ENCODE assay signal across 19 mouse cellular contexts in genomic region chr1:43450811-43451210, GRCm38 (mm10). TPM values are rescaled to one million over a fixed set of nuclear protein-coding genes. Genes with fewer than 3 reads are reported as not detected.
A peak's percentile ranks its signal among the peaks of the same experiment; 100 is the strongest.
DNase-seq lines count a peak whose midpoint lies in the region; ATAC-seq and TF ChIP-seq lines count a peak whose summit lies in the region.
"Had no signal": no experiment of that assay in that cellular context is flagged by ENCODE, and none has a peak within 500 bp of the region (broad histone marks: within the 10 kb centered on the region; RNA-seq: fewer than 3 reads in every experiment).

No protein-coding gene starts in this region.

- ATAC-seq in liver, embryonic 13.5 days (ENCODE audit: low read depth), result no peak
- no peak for ATAC-seq in liver, embryonic 11.5 days (replicated peaks; ENCODE audit: low FRiP score)
- ATAC-seq in G1E (ENCODE audit: extremely low read depth, insufficient number of reproducible peaks, low FRiP score, poor library complexity, severe bottlenecking), result no peak
- peak; percentile 44 for ATAC-seq in stomach, postnatal 0 days (ENCODE audit: low FRiP score, low TSS enrichment)
- ATAC-seq: CD4-positive, CD25-positive, alpha-beta regulatory T cell, adult 4 months; forebrain, embryonic 16.5 days had no signal

- H3K9ac ChIP-seq in liver, embryonic 13.5 days, result no peak overlapping the region
- no peak overlapping the region for H3K9ac ChIP-seq in liver, embryonic 11.5 days (ENCODE audit: low read depth, low read length)
- H3K9ac ChIP-seq in stomach, postnatal 0 days (ENCODE audit: low read length), result no peak overlapping the region
- H3K9ac ChIP-seq: embryonic facial prominence, embryonic 13.5 days; forebrain, embryonic 12.5 days; heart, embryonic 13.5 days; hindbrain, embryonic 15.5 days had no signal

- H3K27me3 ChIP-seq in liver, embryonic 13.5 days, result no peaks in the 10 kb centered on the region
- H3K27me3 ChIP-seq in liver, embryonic 11.5 days (replicated peaks; ENCODE audit: control insufficient read depth, insufficient read depth, low read length), result no peaks in the 10 kb centered on the region
- H3K27me3 ChIP-seq in G1E (ENCODE audit: insufficient read depth, low read length), result no peaks in the 10 kb centered on the region
- no peaks in the 10 kb centered on the region for H3K27me3 ChIP-seq in stomach, postnatal 0 days (ENCODE audit: control insufficient read depth, insufficient read depth, low read length)
- H3K27me3 ChIP-seq: embryonic facial prominence, embryonic 13.5 days; forebrain, embryonic 12.5 days; heart, embryonic 13.5 days; hindbrain, embryonic 15.5 days had no signal

- 49% methylated on average over 1 of the region's 1 CpGs for WGBS in liver, embryonic 13.5 days (ENCODE audit: insufficient replicate concordance)
- whole genome bisulfite sequencing in liver, embryonic 11.5 days, result 71% methylated on average over 1 of the region's 1 CpGs
- WGBS in stomach, postnatal 0 days, result 41% methylated on average over 1 of the region's 1 CpGs

- H3K36me3 ChIP-seq in liver, embryonic 13.5 days, result 0 out of 2 replicates have a peak, but pooled peaks cover 3% of the 10 kb centered on the region
- H3K36me3 ChIP-seq in liver, embryonic 11.5 days (ENCODE audit: control insufficient read depth, insufficient read depth, low read length), result no peaks in the 10 kb centered on the region
- H3K36me3 ChIP-seq in G1E (replicated peaks), result peaks cover 58% of the 10 kb centered on the region
- H3K36me3 ChIP-seq in stomach, postnatal 0 days (ENCODE audit: control insufficient read depth, insufficient read depth, low read length), result no peaks in the 10 kb centered on the region
- H3K36me3 ChIP-seq: embryonic facial prominence, embryonic 13.5 days; forebrain, embryonic 12.5 days; heart, embryonic 13.5 days; hindbrain, embryonic 15.5 days had no signal

- H3K4me1 ChIP-seq in liver, embryonic 13.5 days (replicated peaks), result peaks cover 84% of the 10 kb centered on the region
- H3K4me1 ChIP-seq in liver, embryonic 11.5 days (replicated peaks; ENCODE audit: control insufficient read depth, insufficient read depth, low read length), result peaks cover 37% of the 10 kb centered on the region
- H3K4me1 ChIP-seq in G1E (ENCODE audit: insufficient read depth, low read depth, low read length), result peaks cover 86% of the 10 kb centered on the region
- peaks cover 7% of the 10 kb centered on the region for H3K4me1 ChIP-seq in stomach, postnatal 0 days (replicated peaks; ENCODE audit: control insufficient read depth, insufficient read depth)

- no peak for TF ChIP-seq EP300 in stomach, postnatal 0 days (optimal IDR thresholded peaks at IDR 0.05)

- no peak overlapping the region for H3K4me3 ChIP-seq in liver, embryonic 13.5 days (replicated peaks)
- H3K4me3 ChIP-seq in liver, embryonic 11.5 days (ENCODE audit: low read depth, low read length), result no peak overlapping the region
- peak overlapping the region; percentile 24; the same call in 1 of the 2 replicates for H3K4me3 ChIP-seq in G1E (ENCODE audit: low read depth, low read length)
- H3K4me3 ChIP-seq in stomach, postnatal 0 days (ENCODE audit: low read depth, low read length), result no peak overlapping the region
- H3K4me3 ChIP-seq: embryonic facial prominence, embryonic 13.5 days; forebrain, embryonic 12.5 days; heart, embryonic 13.5 days; hindbrain, embryonic 15.5 days had no signal

- DNase-seq in liver, embryonic 13.5 days, result no peak
- DNase-seq in liver, embryonic 11.5 days (ENCODE audit: low spot score), result no peak
- peak; percentile 38 for DNase-seq in 3T3-L1 (ENCODE audit: low read depth, low spot score)
- no peak for DNase-seq in G1E (ENCODE audit: low spot score)
- DNase-seq in stomach, postnatal 0 days (ENCODE audit: low spot score), result no peak
- no peak for DNase-seq in kidney, postnatal 14 days
- DNase-seq: adrenal gland, postnatal 14 days; B cell, adult 2 months; cerebellum, adult 11-12 months; cerebellum, adult 9-10 months; cerebellum, postnatal 25 days; gastrocnemius, postnatal 14 days; heart, postnatal 36 days had no signal

- no peak overlapping the region for H3K4me2 ChIP-seq in liver, embryonic 13.5 days
- no peak overlapping the region for H3K4me2 ChIP-seq in liver, embryonic 11.5 days
- no peak overlapping the region for H3K4me2 ChIP-seq in stomach, postnatal 0 days (replicated peaks; ENCODE audit: low read depth)
- H3K4me2 ChIP-seq: embryonic facial prominence, embryonic 13.5 days; forebrain, embryonic 12.5 days; heart, embryonic 13.5 days; hindbrain, embryonic 15.5 days had no signal

- H3K27ac ChIP-seq in liver, embryonic 13.5 days, result peak overlapping the region; percentile 9; the same call in 1 of the 2 replicates
- H3K27ac ChIP-seq in liver, embryonic 11.5 days (ENCODE audit: low read depth, low read length), result no peak overlapping the region
- no peak overlapping the region for H3K27ac ChIP-seq in stomach, postnatal 0 days (replicated peaks)
- H3K27ac ChIP-seq: embryonic facial prominence, embryonic 13.5 days; forebrain, embryonic 12.5 days; heart, embryonic 13.5 days; hindbrain, embryonic 15.5 days had no signal

- TF ChIP-seq CTCF in G1E (IDR thresholded peaks at IDR 0.05; ENCODE audit: low read depth, low read length), result no peak
- TF ChIP-seq CTCF in stomach, postnatal 0 days (IDR thresholded peaks at IDR 0.05; ENCODE audit: low read depth), result no peak

- H3K9me3 ChIP-seq in liver, embryonic 13.5 days (replicated peaks), result no peaks in the 10 kb centered on the region
- H3K9me3 ChIP-seq in liver, embryonic 11.5 days (ENCODE audit: control insufficient read depth, low read length), result no peaks in the 10 kb centered on the region
- no peaks in the 10 kb centered on the region for H3K9me3 ChIP-seq in G1E (replicated peaks)
- no peaks in the 10 kb centered on the region for H3K9me3 ChIP-seq in stomach, postnatal 0 days (ENCODE audit: control insufficient read depth, low read length)
- H3K9me3 ChIP-seq: embryonic facial prominence, embryonic 13.5 days; forebrain, embryonic 12.5 days; heart, embryonic 13.5 days; hindbrain, embryonic 15.5 days had no signal

RNA-seq across cellular contexts. Expression of gene Nck2, which starts 6.4 kb away (rescaled TPM):
- polyA plus RNA-seq in liver, embryonic 13.5 days (2015; fragmentation: Nextera tagmentation; extraction: Ambion mirVana), result 10.5 and 12.6 TPM in 2 replicates
- 24.5 and 26.0 TPM in 2 replicates for polyA plus RNA-seq in liver, embryonic 11.5 days (2014; fragmentation: Nextera tagmentation; extraction: Ambion mirVana)
- total RNA-seq in G1E (2014; fragmentation: Nextera tagmentation) (40.1 and 45.3 TPM in 2 replicates), G1E (2017) (97.0 and 101 TPM in 2 replicates)
- 54.4 and 54.7 TPM in 2 replicates for polyA plus RNA-seq in G1E (2012)
- polyA plus RNA-seq in stomach, postnatal 0 days (2015; fragmentation: Nextera tagmentation; extraction: Ambion mirVana), result 41.4 and 41.7 TPM in 2 replicates
